Mouse (Mus musculus): ENCODE data around the gene Bphl. TPM values are rescaled to one million over a fixed set of nuclear protein-coding genes. Genes with fewer than 3 reads are reported as not detected.
"Not testable (repeated sequence)": the region's sequence is repeated elsewhere in the genome, so short reads cannot be mapped to it uniquely, and the experiment has no call there.

Gene Bphl
- polyA plus RNA-seq, 1 experiment from 2014 or later = 42.4 TPM

GRCm38 (mm10) chr13:34088201-34088649 lies 50.8 kb downstream of the Bphl start:
- not testable (repeated sequence) for H3K27ac ChIP-seq (ENCODE audit: low read depth, low read length); H3K27me3 ChIP-seq (ENCODE audit: control insufficient read depth, insufficient read depth, low read length); H3K4me2 ChIP-seq; H3K36me3 ChIP-seq (ENCODE audit: control insufficient read depth, insufficient read depth, low read length); ATAC-seq (replicated peaks; ENCODE audit: insufficient number of reproducible peaks, low FRiP score, low TSS enrichment); H3K4me3 ChIP-seq (ENCODE audit: low read depth, low read length); H3K9me3 ChIP-seq (replicated peaks; ENCODE audit: control insufficient read depth, low read length); H3K9ac ChIP-seq (ENCODE audit: low read depth, low read length)
- 55% methylated on average over 5 of the region's 5 CpGs for WGBS (ENCODE audit: insufficient replicate concordance)
- H3K4me1 ChIP-seq (ENCODE audit: control insufficient read depth, insufficient read depth, low read length) = peaks cover 13% of the 10 kb centered on the region; the same call in 1 of the 2 replicates

DNA sequence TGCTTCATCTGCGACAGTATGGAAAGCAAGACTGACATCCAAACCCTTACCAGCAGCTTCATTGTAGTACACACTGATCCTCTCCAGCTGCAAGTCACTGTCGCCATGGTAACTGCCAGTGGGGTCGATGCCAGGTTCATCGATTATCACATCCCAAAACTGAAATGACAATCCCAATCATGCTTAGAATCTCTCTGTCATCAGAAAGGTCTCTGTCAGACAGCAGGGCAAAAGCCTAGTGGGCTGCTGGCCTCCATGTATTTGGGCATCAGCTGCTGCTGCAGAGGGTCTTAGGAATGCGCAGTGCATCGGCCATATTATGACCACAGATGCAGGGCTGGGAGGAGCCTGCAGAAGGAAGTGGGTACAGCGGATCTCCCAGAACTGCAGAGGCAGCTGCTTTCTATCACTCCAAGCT lies 51.5 kb downstream of the Bphl start:
- no peak for ATAC-seq (replicated peaks; ENCODE audit: insufficient number of reproducible peaks, low FRiP score, low TSS enrichment)
- no peaks in the 10 kb centered on the region for H3K9me3 ChIP-seq (replicated peaks; ENCODE audit: control insufficient read depth, low read length)
- no peak overlapping the region for H3K27ac ChIP-seq (ENCODE audit: low read depth, low read length)
- H3K4me1 ChIP-seq (ENCODE audit: control insufficient read depth, insufficient read depth, low read length) = peaks cover 13% of the 10 kb centered on the region; the same call in 1 of the 2 replicates
- H3K36me3 ChIP-seq (ENCODE audit: control insufficient read depth, insufficient read depth, low read length) = no peaks in the 10 kb centered on the region
- H3K9ac ChIP-seq (ENCODE audit: low read depth, low read length) = no peak overlapping the region
- 65% methylated on average over 7 of the region's 7 CpGs for WGBS (ENCODE audit: insufficient replicate concordance)
- H3K27me3 ChIP-seq (ENCODE audit: control insufficient read depth, insufficient read depth, low read length) = no peaks in the 10 kb centered on the region
- H3K4me3 ChIP-seq (ENCODE audit: low read depth, low read length) = no peak overlapping the region
- no peak overlapping the region for H3K4me2 ChIP-seq

- Histone ChIP-seq H3K4me3 (ENCODE audit: low read depth, low read length) (no peak overlapping the region), H3K9ac (ENCODE audit: low read depth, low read length) (no peak overlapping the region), H3K4me2 (no peak overlapping the region), H3K4me1 (ENCODE audit: control insufficient read depth, insufficient read depth, low read length) (peaks cover 13% of the 10 kb centered on the region; the same call in 1 of the 2 replicates), H3K9me3 (replicated peaks; ENCODE audit: control insufficient read depth, low read length) (no peaks in the 10 kb centered on the region), H3K27ac (ENCODE audit: low read depth, low read length) (no peak overlapping the region), H3K36me3 (ENCODE audit: control insufficient read depth, insufficient read depth, low read length) (no peaks in the 10 kb centered on the region), H3K27me3 (ENCODE audit: control insufficient read depth, insufficient read depth, low read length) (no peaks in the 10 kb centered on the region)
- WGBS (ENCODE audit: insufficient replicate concordance) = 53% methylated on average over 3 of the region's 3 CpGs
- no peak for ATAC-seq (replicated peaks; ENCODE audit: insufficient number of reproducible peaks, low FRiP score, low TSS enrichment)
Observed at GRCm38 (mm10) chr13:34089358-34089757, 52.0 kb downstream of the Bphl start.

DNA sequence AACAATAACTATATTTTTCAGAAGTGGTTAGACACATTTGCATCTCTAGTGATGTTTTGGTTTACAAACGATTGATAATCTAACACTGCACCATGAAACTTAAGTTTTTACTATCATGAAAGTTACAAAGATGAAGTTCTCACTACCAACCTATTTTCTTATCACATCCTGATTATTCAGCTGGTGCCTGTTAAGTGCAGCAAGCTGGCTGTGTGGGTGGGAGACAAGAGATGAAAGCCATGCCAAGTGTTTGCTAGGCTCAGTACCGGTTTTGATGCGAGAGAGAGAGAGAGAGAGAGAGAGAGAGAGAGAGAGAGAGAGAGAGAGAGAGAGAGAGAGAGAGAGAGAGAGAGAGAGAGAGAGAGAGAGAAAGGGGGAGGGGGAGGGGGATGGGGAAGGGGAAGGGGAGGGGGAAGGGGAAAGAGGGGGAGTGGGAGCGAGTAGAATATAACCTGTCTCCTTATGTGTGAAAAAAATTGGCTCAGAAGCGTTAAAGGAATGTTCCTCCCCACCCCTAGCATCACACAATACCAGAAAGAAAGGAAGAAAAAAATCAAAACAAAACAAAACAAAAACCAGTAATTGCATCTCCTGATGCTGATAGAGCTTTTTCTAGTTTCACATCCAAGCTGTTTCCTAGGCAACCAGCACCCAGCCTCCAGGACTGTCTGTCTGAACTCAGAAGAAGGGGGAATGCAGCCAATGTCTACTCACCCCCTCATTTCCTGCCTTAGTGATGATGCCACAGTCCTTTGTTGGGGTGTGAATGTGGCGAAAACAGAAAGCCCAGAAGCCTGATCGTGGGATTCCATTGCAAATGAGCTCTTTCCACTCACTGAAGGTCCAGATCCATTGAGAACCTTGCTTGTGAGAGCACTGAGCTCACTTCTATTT lies 58.4 kb downstream of the Bphl start:
- Histone ChIP-seq H3K4me3 (ENCODE audit: low read depth, low read length) (no peak overlapping the region), H3K36me3 (ENCODE audit: control insufficient read depth, insufficient read depth, low read length) (no peaks in the 10 kb centered on the region), H3K27ac (ENCODE audit: low read depth, low read length) (no peak overlapping the region), H3K4me1 (ENCODE audit: control insufficient read depth, insufficient read depth, low read length) (peaks cover 2% of the 10 kb centered on the region; the same call in 1 of the 2 replicates), H3K27me3 (ENCODE audit: control insufficient read depth, insufficient read depth, low read length) (no peaks in the 10 kb centered on the region), H3K9me3 (replicated peaks; ENCODE audit: control insufficient read depth, low read length) (no peaks in the 10 kb centered on the region), H3K4me2 (no peak overlapping the region), H3K9ac (ENCODE audit: low read depth, low read length) (no peak overlapping the region)
- ATAC-seq (replicated peaks; ENCODE audit: insufficient number of reproducible peaks, low FRiP score, low TSS enrichment) = no peak
- WGBS (ENCODE audit: insufficient replicate concordance) = 29% methylated on average over 7 of the region's 7 CpGs

GRCm38 (mm10) chr13:34096455-34096854 lies 59.1 kb downstream of the Bphl start:
- Histone ChIP-seq H3K4me1 (ENCODE audit: control insufficient read depth, insufficient read depth, low read length) (peaks cover 2% of the 10 kb centered on the region; the same call in 1 of the 2 replicates), H3K9me3 (replicated peaks; ENCODE audit: control insufficient read depth, low read length) (no peaks in the 10 kb centered on the region), H3K9ac (ENCODE audit: low read depth, low read length) (no peak overlapping the region), H3K4me3 (ENCODE audit: low read depth, low read length) (no peak overlapping the region), H3K36me3 (ENCODE audit: control insufficient read depth, insufficient read depth, low read length) (no peaks in the 10 kb centered on the region), H3K27ac (ENCODE audit: low read depth, low read length) (no peak overlapping the region), H3K27me3 (ENCODE audit: control insufficient read depth, insufficient read depth, low read length) (no peaks in the 10 kb centered on the region), H3K4me2 (no peak overlapping the region)
- ATAC-seq (replicated peaks; ENCODE audit: insufficient number of reproducible peaks, low FRiP score, low TSS enrichment) = no peak
- 63% methylated on average over 4 of the region's 4 CpGs for WGBS (ENCODE audit: insufficient replicate concordance)

DNA sequence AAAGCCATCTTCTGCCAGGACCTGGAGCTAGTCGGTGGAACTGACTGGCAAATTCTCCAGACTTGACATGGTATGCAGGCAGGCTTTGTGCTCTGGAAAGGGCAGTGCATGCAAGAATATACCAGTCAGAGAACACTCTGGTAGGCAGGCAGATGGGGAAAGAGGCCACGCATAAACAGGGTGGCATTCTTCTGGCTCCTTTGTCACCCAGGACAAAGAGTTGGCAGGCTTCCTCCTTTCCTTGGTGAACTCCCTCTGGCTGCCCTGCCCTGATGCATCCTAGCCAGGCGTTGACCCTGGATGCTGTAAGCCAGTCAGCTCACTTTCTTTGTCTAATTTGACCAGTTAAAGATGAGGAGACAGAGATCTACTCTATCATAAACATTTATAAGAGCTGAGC lies 59.7 kb downstream of the Bphl start:
- H3K4me3 ChIP-seq (ENCODE audit: low read depth, low read length) = no peak overlapping the region
- no peaks in the 10 kb centered on the region for H3K27me3 ChIP-seq (ENCODE audit: control insufficient read depth, insufficient read depth, low read length)
- H3K27ac ChIP-seq (ENCODE audit: low read depth, low read length) = no peak overlapping the region
- no peak overlapping the region for H3K4me2 ChIP-seq
- no peaks in the 10 kb centered on the region for H3K9me3 ChIP-seq (replicated peaks; ENCODE audit: control insufficient read depth, low read length)
- no peak overlapping the region for H3K9ac ChIP-seq (ENCODE audit: low read depth, low read length)
- no peaks in the 10 kb centered on the region for H3K36me3 ChIP-seq (ENCODE audit: control insufficient read depth, insufficient read depth, low read length)
- H3K4me1 ChIP-seq (ENCODE audit: control insufficient read depth, insufficient read depth, low read length) = no peaks in the 10 kb centered on the region; the same call in 1 of the 2 replicates
- WGBS (ENCODE audit: insufficient replicate concordance) = 73% methylated on average over 3 of the region's 3 CpGs
- ATAC-seq (replicated peaks; ENCODE audit: insufficient number of reproducible peaks, low FRiP score, low TSS enrichment) = no peak

DNA sequence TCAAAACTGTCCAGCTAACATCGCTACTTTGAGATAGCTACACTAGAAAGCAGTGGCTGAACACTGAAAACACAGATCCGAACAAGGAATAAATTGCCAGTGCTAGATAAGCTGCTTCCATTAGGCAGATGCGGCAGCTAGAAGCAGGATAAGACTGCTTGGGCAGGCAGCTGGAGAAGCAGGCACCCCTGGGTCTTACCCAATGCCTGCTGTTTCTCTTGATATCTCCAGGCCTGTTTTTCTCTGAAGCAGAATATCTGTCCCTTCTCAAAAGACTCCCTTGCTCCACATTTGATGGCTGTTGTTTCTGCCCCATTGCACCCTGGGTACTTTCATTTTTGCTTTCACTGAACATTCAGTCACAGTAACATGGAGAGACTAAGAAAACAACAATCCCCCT lies 63.3 kb downstream of the Bphl start:
- no peak overlapping the region for H3K27ac ChIP-seq (ENCODE audit: low read depth, low read length)
- no peaks in the 10 kb centered on the region for H3K27me3 ChIP-seq (ENCODE audit: control insufficient read depth, insufficient read depth, low read length)
- no peaks in the 10 kb centered on the region for H3K4me1 ChIP-seq (ENCODE audit: control insufficient read depth, insufficient read depth, low read length)
- 29% methylated on average over 3 of the region's 3 CpGs for WGBS (ENCODE audit: insufficient replicate concordance)
- H3K9ac ChIP-seq (ENCODE audit: low read depth, low read length) = no peak overlapping the region
- no peaks in the 10 kb centered on the region for H3K9me3 ChIP-seq (replicated peaks; ENCODE audit: control insufficient read depth, low read length)
- H3K4me3 ChIP-seq (ENCODE audit: low read depth, low read length) = no peak overlapping the region
- no peak for ATAC-seq (replicated peaks; ENCODE audit: insufficient number of reproducible peaks, low FRiP score, low TSS enrichment)
- H3K36me3 ChIP-seq (ENCODE audit: control insufficient read depth, insufficient read depth, low read length) = no peaks in the 10 kb centered on the region
- H3K4me2 ChIP-seq = no peak overlapping the region

DNA sequence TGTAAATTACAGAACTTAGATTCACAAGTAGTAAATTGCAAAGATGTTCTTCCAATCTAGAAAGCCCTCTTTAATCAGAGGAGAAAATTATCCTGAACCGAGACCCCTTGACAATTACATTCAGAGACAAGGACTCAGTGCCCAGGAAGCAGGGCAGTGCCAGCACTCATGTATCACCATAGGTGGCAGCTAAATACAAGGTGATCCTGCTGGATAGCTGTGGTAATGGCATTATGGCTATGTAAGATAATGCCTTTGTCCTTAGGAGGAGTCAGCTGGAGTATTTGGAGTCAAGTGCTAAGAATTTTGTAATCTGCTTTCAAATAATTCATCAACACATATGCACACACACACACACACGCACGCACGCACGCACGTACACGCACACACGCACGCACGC lies 63.9 kb downstream of the Bphl start:
- ATAC-seq (replicated peaks; ENCODE audit: insufficient number of reproducible peaks, low FRiP score, low TSS enrichment) = no peak
- Histone ChIP-seq H3K4me1 (ENCODE audit: control insufficient read depth, insufficient read depth, low read length) (no peaks in the 10 kb centered on the region), H3K9ac (ENCODE audit: low read depth, low read length) (no peak overlapping the region), H3K4me3 (ENCODE audit: low read depth, low read length) (no peak overlapping the region), H3K27ac (ENCODE audit: low read depth, low read length) (no peak overlapping the region), H3K36me3 (ENCODE audit: control insufficient read depth, insufficient read depth, low read length) (no peaks in the 10 kb centered on the region), H3K9me3 (replicated peaks; ENCODE audit: control insufficient read depth, low read length) (no peaks in the 10 kb centered on the region), H3K4me2 (no peak overlapping the region), H3K27me3 (ENCODE audit: control insufficient read depth, insufficient read depth, low read length) (no peaks in the 10 kb centered on the region)
- WGBS (ENCODE audit: insufficient replicate concordance) = 90% methylated on average over 10 of the region's 10 CpGs

- ATAC-seq (replicated peaks; ENCODE audit: insufficient number of reproducible peaks, low FRiP score, low TSS enrichment) = no peak
- H3K4me3 ChIP-seq (ENCODE audit: low read depth, low read length) = no peak overlapping the region
- no peak overlapping the region for H3K4me2 ChIP-seq
- WGBS (ENCODE audit: insufficient replicate concordance) = 67% methylated on average over 9 of the region's 9 CpGs
- no peak overlapping the region for H3K27ac ChIP-seq (ENCODE audit: low read depth, low read length)
- H3K9ac ChIP-seq (ENCODE audit: low read depth, low read length) = no peak overlapping the region
- H3K4me1 ChIP-seq (ENCODE audit: control insufficient read depth, insufficient read depth, low read length) = no peaks in the 10 kb centered on the region
- no peaks in the 10 kb centered on the region for H3K9me3 ChIP-seq (replicated peaks; ENCODE audit: control insufficient read depth, low read length)
- H3K27me3 ChIP-seq (ENCODE audit: control insufficient read depth, insufficient read depth, low read length) = no peaks in the 10 kb centered on the region
- no peaks in the 10 kb centered on the region for H3K36me3 ChIP-seq (ENCODE audit: control insufficient read depth, insufficient read depth, low read length)
Observed at GRCm38 (mm10) chr13:34101908-34102307, 64.5 kb downstream of the Bphl start.
